Mouse (Mus musculus): ENCODE results near the gene Cubn.

DNA sequence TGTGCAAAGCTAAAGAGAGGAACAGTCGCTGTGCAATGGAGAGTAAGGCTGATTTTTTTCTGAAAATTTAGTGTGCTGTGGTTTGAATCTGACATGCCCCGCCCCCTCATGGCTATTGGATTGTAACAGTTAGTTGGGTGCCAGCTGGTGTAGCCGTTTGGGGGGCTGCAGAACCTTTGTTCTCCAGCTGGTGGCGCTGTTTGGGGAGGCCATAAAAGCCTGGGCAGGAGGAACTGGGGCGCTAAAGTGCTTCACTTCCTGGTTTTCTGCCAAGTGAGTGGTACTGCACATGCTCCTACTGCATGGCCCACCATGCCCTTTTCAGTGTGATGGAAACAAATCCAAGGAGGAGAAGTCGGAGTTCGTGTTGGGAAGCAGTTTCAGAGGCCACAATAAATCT, 215.7 kb downstream of the Cubn start:
- TF ChIP-seq CTCF (IDR thresholded peaks at IDR 0.05; ENCODE audit: extremely low read depth, insufficient read depth, insufficient read length, insufficient replicate concordance), result no peak
- TF ChIP-seq POLR2A (IDR thresholded peaks at IDR 0.05; ENCODE audit: low read depth, low read length), result no peak

All from spleen, adult 2 months (tissue).